Mouse (Mus musculus) inflammation-experienced regulatory T-cells, adult 6 months (primary cell): ENCODE data around the gene Slc22a23. TPM values are rescaled to one million over a fixed set of nuclear protein-coding genes. Genes with fewer than 3 reads are reported as not detected.

ENCODE experiments used
- ATAC-seq: one replicate; pipeline ENCODE4 v1.8.0; 2017
- polyA plus RNA-seq, 3 experiments: library from polyadenylated mRNA; unstranded; fragments of 100-300 nt; shearing (Covaris generic); gene quantifications; one replicate each; pipeline ENCODE4 v1.2.1; 2017

Gene Slc22a23
- polyA plus RNA-seq, 3 experiments from 2014 or later, result 0.25 to 0.51 (median 0.35) TPM

GRCm38 (mm10) chr13:34343719-34344375 is 1.1 kb downstream of the Slc22a23 start:
- ATAC-seq, result no peak

- ATAC-seq, result no peak
Observed at GRCm38 (mm10) chr13:34342286-34342890, 2.6 kb downstream of the Slc22a23 start.

GRCm38 (mm10) chr13:34336895-34337294 is 8.1 kb downstream of the Slc22a23 start:
- ATAC-seq, result no peak

GRCm38 (mm10) chr13:34334847-34335246 is 10.1 kb downstream of the Slc22a23 start:
- no peak for ATAC-seq

GRCm38 (mm10) chr13:34332762-34333161 is 12.2 kb downstream of the Slc22a23 start:
- no peak for ATAC-seq

- no peak for ATAC-seq
Observed at GRCm38 (mm10) chr13:34331399-34332186, 13.4 kb downstream of the Slc22a23 start.

- no peak for ATAC-seq
Observed at GRCm38 (mm10) chr13:34329589-34329988, 15.4 kb downstream of the Slc22a23 start.

GRCm38 (mm10) chr13:34326992-34327391 is 18.0 kb downstream of the Slc22a23 start:
- ATAC-seq, result no peak

- ATAC-seq, result no peak
Observed at GRCm38 (mm10) chr13:34323361-34323760, 21.6 kb downstream of the Slc22a23 start.

- ATAC-seq, result no peak
Observed at GRCm38 (mm10) chr13:34320482-34320881, 24.5 kb downstream of the Slc22a23 start.

GRCm38 (mm10) chr13:34317051-34317450 is 27.9 kb downstream of the Slc22a23 start:
- no peak for ATAC-seq

GRCm38 (mm10) chr13:34316511-34316910 is 28.5 kb downstream of the Slc22a23 start:
- no peak for ATAC-seq

GRCm38 (mm10) chr13:34313033-34313491 is 31.9 kb downstream of the Slc22a23 start:
- no peak for ATAC-seq

GRCm38 (mm10) chr13:34312346-34313002 is 32.5 kb downstream of the Slc22a23 start:
- ATAC-seq, result no peak

GRCm38 (mm10) chr13:34311593-34311992 is 33.4 kb downstream of the Slc22a23 start:
- no peak for ATAC-seq

GRCm38 (mm10) chr13:34308604-34308927 is 36.4 kb downstream of the Slc22a23 start:
- no peak for ATAC-seq

- ATAC-seq, result no peak
Observed at GRCm38 (mm10) chr13:34307696-34308603, 37.0 kb downstream of the Slc22a23 start.

- no peak for ATAC-seq
Observed at GRCm38 (mm10) chr13:34305964-34306671, 38.9 kb downstream of the Slc22a23 start.

- no peak for ATAC-seq
Observed at GRCm38 (mm10) chr13:34304896-34305295, 40.1 kb downstream of the Slc22a23 start.

GRCm38 (mm10) chr13:34303386-34304016 is 41.5 kb downstream of the Slc22a23 start:
- no peak for ATAC-seq

- ATAC-seq, result no peak
Observed at GRCm38 (mm10) chr13:34301585-34301984, 43.4 kb downstream of the Slc22a23 start.
